Mouse (Mus musculus) midbrain, postnatal 0 days (tissue): ENCODE data around the gene Cyth1. TPM values are rescaled to one million over a fixed set of nuclear protein-coding genes. Genes with fewer than 3 reads are reported as not detected.
A peak's percentile ranks its signal among the peaks of the same experiment; 100 is the strongest.

ENCODE experiments used
- ATAC-seq: fragments of 200-750 bp; cut with Nextera tagmentation; 2 replicates; pipeline ENCODE4 v1.8.0; 2017; ENCODE audit warnings: moderate number of reproducible peaks, mild to moderate bottlenecking, moderate TSS enrichment, moderate library complexity; ENCODE audit not compliant: low FRiP score
- DNase-seq: peaks from one replicate; pipeline ENCODE4 v3.0.0-alpha.2; 2015; ENCODE audit warnings: low spot score
- H3K27ac ChIP-seq: fragments of 300-500 bp; sonication (generic); 2 replicates; pipeline ENCODE4 v1.5.1; 2014; ENCODE audit warnings: low read depth, mild to moderate bottlenecking, low read length, mixed read lengths
- H3K27me3 ChIP-seq: fragments of 300-500 bp; sonication (generic); 2 replicates; pipeline ENCODE4 v1.6.1; 2014; ENCODE audit warnings: low read length, control low read depth, mixed read lengths; ENCODE audit not compliant: insufficient read depth
- H3K36me3 ChIP-seq: fragments of 300-500 bp; sonication (generic); 2 replicates; pipeline ENCODE4 v1.6.1; 2014; ENCODE audit warnings: low read length, control low read depth, mixed read lengths; ENCODE audit not compliant: insufficient read depth
- H3K4me1 ChIP-seq: fragments of 300-500 bp; sonication (generic); 2 replicates; pipeline ENCODE4 v1.6.1; 2014; ENCODE audit warnings: mild to moderate bottlenecking, control low read depth, antibody characterized with exemption, low read length, mixed read lengths; ENCODE audit not compliant: insufficient read depth
- H3K4me2 ChIP-seq: fragments of 300-500 bp; sonication (generic); 2 replicates; pipeline ENCODE4 v1.6.1; 2014; ENCODE audit warnings: low read depth, mild to moderate bottlenecking, low read length, mixed read lengths; ENCODE audit not compliant: poor library complexity, severe bottlenecking
- H3K4me3 ChIP-seq: fragments of 300-500 bp; sonication (generic); 2 replicates; pipeline ENCODE4 v1.5.1; 2014; ENCODE audit warnings: low read depth, mild to moderate bottlenecking, low read length, moderate library complexity
- H3K9ac ChIP-seq: fragments of 300-500 bp; sonication (generic); replicated peaks from 2 replicates; pipeline ENCODE4 v1.6.1; 2014; ENCODE audit warnings: mild to moderate bottlenecking, low read length, moderate library complexity, mixed read lengths; ENCODE audit not compliant: poor library complexity, severe bottlenecking
- H3K9me3 ChIP-seq: fragments of 300-500 bp; sonication (generic); 2 replicates; pipeline ENCODE4 v1.6.1; 2016; ENCODE audit warnings: low read length, control low read depth
- CTCF ChIP-seq: IDR thresholded peaks from 2 replicates; pipeline ENCODE4 v1.5.1; 2016; ENCODE audit warnings: antibody characterized with exemption, mild to moderate bottlenecking
- WGBS: fragments of 180-500 bp; shearing (Covaris S2); extraction: QIAGEN DNeasy Blood & Tissue Kit; methylation state at CpG from one replicate; pipeline ENCODE4 v1.1.7; 2014; 5-methylcytosine and 5-hydroxymethylcytosine counted together
- polyA plus RNA-seq: library from polyadenylated mRNA; unstranded; fragments of >200 nt; fragmentation: Nextera tagmentation; extraction: Ambion mirVana; gene quantifications from 2 replicates; pipeline ENCODE4 v1.2.1, GENCODE M21; 2015
- total RNA-seq: library from RNA; depleted of rRNA; stranded (reverse); fragments of >200 nt; gene quantifications from 2 replicates; pipeline ENCODE4 v1.2.3, GENCODE M21; 2014

Gene Cyth1
- total and polyA plus RNA-seq, 2 experiments from 2014 or later, result 20.0 to 40.2 TPM

DNA sequence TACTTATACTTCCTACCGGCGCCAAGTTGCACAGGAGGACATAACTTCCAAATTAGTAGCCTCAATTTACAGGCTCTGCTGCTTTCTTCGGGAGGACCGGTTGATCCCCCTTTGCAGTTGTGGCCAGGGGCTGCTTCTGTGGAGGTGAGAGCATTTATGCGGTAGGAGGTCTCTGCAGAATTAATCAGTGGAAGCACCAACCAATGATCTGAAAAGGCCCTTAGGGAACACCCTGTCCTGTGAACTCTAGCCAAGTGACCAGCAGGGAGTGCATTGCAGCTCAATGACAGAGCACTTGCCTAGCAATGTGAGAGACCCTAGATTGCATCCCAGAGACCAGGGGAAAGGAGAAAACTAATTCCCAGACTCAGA, 606 bp upstream of the Cyth1 start:
- DNase-seq (peak; percentile 70), ATAC-seq (peak; percentile 32)

DNA sequence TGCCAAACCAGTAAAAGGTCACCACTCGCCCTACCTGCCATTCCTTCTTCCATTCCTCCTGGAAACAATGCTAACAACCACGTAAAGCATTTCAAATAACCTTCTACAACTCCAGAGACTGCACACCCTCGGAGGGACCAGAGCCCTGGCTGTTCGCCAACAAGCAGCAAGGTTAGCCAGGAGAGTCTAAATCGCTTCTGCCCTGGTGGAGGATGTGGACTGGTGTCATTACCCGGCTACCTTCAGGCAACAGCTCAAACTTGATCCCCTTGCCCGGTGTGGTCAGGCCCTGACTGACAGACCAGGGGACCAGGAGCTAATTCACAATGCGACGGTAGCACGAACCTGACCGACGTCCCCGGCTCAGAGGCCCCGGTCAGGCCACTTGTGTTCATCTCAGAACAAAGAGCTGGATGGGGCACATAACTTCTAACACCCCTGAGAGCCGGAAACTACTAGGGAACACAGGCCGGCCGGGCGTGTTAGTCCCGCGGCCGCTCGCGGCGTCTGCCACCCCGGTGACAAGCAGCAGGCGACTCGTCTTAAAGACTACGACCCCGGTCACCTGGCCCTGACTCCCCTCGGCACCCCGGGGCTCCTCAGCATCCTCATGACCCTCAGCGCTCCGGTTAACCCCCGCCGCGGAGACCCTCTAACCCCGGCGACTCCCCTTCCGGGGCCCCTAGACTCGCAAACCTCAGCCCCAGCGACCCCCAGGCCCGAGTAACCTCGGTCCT, 865 bp downstream of the Cyth1 start:
- WGBS, result 2% methylated on average over 41 of the region's 43 CpGs
- Histone ChIP-seq H3K9ac (peak overlapping the region; percentile 75), H3K4me3 (peak overlapping the region; percentile 90), H3K4me2 (peak overlapping the region; percentile 84), H3K27ac (peak overlapping the region; percentile 57; the same call in 1 of the 2 replicates), H3K36me3 (no peaks in the 10 kb centered on the region), H3K9me3 (no peaks in the 10 kb centered on the region), H3K4me1 (peaks cover 10% of the 10 kb centered on the region; the same call in 1 of the 2 replicates), H3K27me3 (no peaks in the 10 kb centered on the region)
- peak; percentile 27 for DNase-seq
- TF ChIP-seq CTCF, result no peak; the same call in 1 of the 2 replicates
- no peak for ATAC-seq

More for the DNA sequence above, 606 bp upstream of the Cyth1 start:
- Histone ChIP-seq H3K4me1 (peaks cover 10% of the 10 kb centered on the region; the same call in 1 of the 2 replicates), H3K36me3 (no peaks in the 10 kb centered on the region), H3K27me3 (no peaks in the 10 kb centered on the region), H3K4me3 (peak overlapping the region; percentile 90), H3K9ac (peak overlapping the region; percentile 75; the same call in 1 of the 2 replicates), H3K4me2 (peak overlapping the region; percentile 84), H3K9me3 (no peaks in the 10 kb centered on the region), H3K27ac (peak overlapping the region; percentile 63; the same call in 1 of the 2 replicates)
- TF ChIP-seq CTCF, result no peak; the same call in 1 of the 2 replicates
- 0% methylated on average over 5 of the region's 5 CpGs for WGBS

DNA sequence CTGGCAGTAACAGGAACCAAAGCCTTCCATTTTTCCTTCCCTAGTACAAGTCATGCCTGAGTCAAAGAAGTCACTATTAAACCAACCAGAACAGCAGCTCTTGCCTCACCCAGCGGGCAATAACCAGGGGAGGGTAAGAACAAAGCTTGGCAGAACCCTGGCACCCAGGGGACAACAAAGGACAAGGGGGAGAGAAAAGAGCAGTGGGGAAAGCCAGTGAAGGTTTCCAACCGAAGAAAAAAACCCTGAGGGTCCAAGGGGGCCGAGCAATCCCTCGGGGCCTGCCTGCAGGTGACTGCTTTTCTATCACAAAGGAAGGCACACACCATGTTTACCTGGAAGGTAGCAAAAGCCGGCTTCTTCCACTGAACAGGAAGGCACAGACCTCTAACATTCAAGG, 1.7 kb downstream of the Cyth1 start:
- TF ChIP-seq CTCF, result no peak
- ATAC-seq, result no peak
- H3K27ac ChIP-seq, result no peak overlapping the region
- H3K9me3 ChIP-seq, result no peaks in the 10 kb centered on the region
- 0 out of 2 replicates have a peak overlapping the region, but pooled peaks have one; percentile 5 for H3K9ac ChIP-seq
- peak overlapping the region; percentile 90 for H3K4me3 ChIP-seq
- H3K4me1 ChIP-seq, result peaks cover 10% of the 10 kb centered on the region; the same call in 1 of the 2 replicates
- no peaks in the 10 kb centered on the region for H3K27me3 ChIP-seq
- no peak for DNase-seq
- H3K4me2 ChIP-seq, result peak overlapping the region; percentile 84
- no peaks in the 10 kb centered on the region for H3K36me3 ChIP-seq
- WGBS, result 47% methylated on average over 5 of the region's 5 CpGs

DNA sequence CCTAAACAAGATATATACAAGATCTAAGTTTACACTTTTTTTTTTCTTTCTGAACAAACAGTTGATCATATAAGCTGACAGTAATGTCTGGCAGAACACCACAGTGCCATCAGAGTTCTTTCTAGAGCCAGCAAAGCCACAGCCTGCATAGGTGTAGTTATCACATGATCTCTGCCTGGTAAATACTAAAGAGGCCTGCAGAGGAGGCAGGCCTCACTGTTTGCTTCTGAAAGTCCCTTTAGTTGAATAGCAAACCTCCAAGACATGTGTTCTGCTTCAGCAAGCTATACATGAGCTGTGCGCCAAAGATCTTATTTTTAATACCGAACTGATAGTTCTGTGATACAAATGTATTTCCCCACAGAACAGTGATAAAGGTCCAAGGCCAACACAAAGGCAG, 3.3 kb downstream of the Cyth1 start:
- H3K4me2 ChIP-seq, result no peak overlapping the region
- 98% methylated on average over 2 of the region's 2 CpGs for WGBS

DNA sequence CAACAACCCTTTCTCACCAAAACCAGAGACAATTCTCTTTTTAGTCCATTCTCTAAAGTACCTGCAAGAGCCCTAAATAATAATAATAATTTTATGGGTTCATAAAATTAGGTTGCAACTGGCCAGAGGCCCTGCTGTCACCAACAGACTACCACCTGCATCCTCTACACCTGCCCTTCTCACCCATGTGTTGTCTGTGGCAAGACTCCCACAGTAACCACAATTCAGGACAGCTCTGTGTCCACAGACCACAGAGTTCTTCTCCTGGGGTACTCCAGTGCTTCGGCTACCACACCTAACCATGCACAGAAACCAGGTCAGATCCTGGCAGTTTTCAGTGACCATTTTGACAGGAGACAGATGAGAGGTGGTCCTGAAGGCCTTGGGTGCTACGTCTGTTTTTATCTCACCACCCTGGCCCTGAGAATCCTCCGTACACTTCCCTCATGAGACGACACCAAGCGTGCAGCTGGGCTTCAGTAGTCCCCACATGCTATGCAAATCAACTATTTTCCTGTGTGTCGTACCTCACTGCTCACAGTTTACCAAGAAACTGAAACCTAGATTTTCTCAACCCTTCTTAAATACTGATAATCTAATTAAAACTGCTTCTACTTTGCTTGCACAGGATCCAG, 4.6 kb downstream of the Cyth1 start:
- no peak for ATAC-seq
- Histone ChIP-seq H3K4me3 (no peak overlapping the region), H3K4me1 (peaks cover 10% of the 10 kb centered on the region; the same call in 1 of the 2 replicates), H3K9ac (no peak overlapping the region), H3K36me3 (no peaks in the 10 kb centered on the region), H3K27me3 (no peaks in the 10 kb centered on the region), H3K27ac (no peak overlapping the region), H3K9me3 (no peaks in the 10 kb centered on the region), H3K4me2 (no peak overlapping the region)
- no peak for DNase-seq
- no peak for TF ChIP-seq CTCF
- WGBS, result 87% methylated on average over 6 of the region's 6 CpGs

More for the DNA sequence above, 3.3 kb downstream of the Cyth1 start:
- DNase-seq (no peak), ATAC-seq (no peak)
- no peaks in the 10 kb centered on the region for H3K27me3 ChIP-seq
- no peaks in the 10 kb centered on the region for H3K36me3 ChIP-seq
- no peak overlapping the region for H3K9ac ChIP-seq
- no peak overlapping the region for H3K4me3 ChIP-seq
- H3K27ac ChIP-seq, result no peak overlapping the region
- no peaks in the 10 kb centered on the region for H3K9me3 ChIP-seq
- H3K4me1 ChIP-seq, result peaks cover 10% of the 10 kb centered on the region; the same call in 1 of the 2 replicates
- TF ChIP-seq CTCF, result no peak

DNA sequence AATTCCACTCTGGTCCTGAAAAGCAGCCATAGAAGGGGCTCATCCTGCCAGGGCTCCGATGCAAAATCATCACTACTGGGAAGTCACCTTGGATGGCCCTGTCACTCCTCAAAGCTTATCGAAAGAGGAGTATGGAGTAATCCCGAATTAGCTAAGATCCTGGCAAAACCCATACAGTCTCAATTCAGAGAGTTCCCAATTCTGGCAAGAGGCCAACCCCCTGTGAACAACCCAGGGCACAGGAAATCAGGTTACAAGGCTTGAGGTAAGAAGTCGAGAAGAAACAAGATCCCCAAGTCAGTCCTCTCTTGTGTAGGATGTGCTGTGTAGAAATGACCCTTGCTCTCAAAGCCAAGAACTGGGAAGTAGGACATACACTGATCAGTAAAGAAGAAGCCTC, 5.9 kb downstream of the Cyth1 start:
- 56% methylated on average over 4 of the region's 4 CpGs for WGBS
- Histone ChIP-seq H3K4me3 (no peak overlapping the region), H3K27ac (no peak overlapping the region), H3K27me3 (no peaks in the 10 kb centered on the region), H3K36me3 (no peaks in the 10 kb centered on the region), H3K9ac (no peak overlapping the region), H3K9me3 (no peaks in the 10 kb centered on the region), H3K4me1 (peaks cover 10% of the 10 kb centered on the region; the same call in 1 of the 2 replicates), H3K4me2 (no peak overlapping the region)
- no peak for ATAC-seq
- TF ChIP-seq CTCF, result no peak
- DNase-seq, result no peak
